9 mouse cellular contexts compared by ENCODE assay signal in the genomic region with DNA sequence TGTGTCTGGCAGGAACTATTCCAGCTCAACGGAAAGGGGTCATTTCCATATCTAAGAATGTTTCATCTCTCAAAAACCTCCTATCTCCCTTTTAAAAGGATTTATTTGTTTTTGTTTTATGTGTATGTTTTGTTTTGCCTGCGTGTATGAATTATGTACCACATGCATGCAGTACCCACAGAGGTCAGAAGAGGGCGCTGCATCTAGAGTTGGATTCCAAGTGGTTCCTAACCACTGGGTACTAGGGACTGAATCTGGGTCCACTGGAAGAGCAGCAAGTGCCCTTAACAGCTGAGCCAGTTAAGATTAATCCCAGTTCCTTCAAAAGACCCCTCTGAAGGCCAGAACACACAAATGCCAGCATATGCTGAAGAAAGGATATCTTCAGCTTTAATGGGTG. TPM values are rescaled to one million over a fixed set of nuclear protein-coding genes. Genes with fewer than 3 reads are reported as not detected.
A peak's percentile ranks its signal among the peaks of the same experiment; 100 is the strongest.
DNase-seq lines count a peak whose midpoint lies in the region; ATAC-seq and TF ChIP-seq lines count a peak whose summit lies in the region.
"Had no signal": no experiment of that assay in that cellular context is flagged by ENCODE, and none has a peak within 500 bp of the region (broad histone marks: within the 10 kb centered on the region; RNA-seq: fewer than 3 reads in every experiment).

No protein-coding gene starts in this region.

- H3K27ac ChIP-seq in hindbrain, embryonic 11.5 days (ENCODE audit: low read depth, low read length) = no peak overlapping the region
- no peak overlapping the region for H3K27ac ChIP-seq in hindbrain, embryonic 14.5 days
- no peak overlapping the region for H3K27ac ChIP-seq in midbrain, postnatal 0 days (ENCODE audit: low read depth, low read length)
- H3K27ac ChIP-seq in midbrain, embryonic 15.5 days = no peak overlapping the region
- H3K27ac ChIP-seq in small intestine, adult 2 months (ENCODE audit: insufficient read depth, low read depth, low read length) = no peak overlapping the region
- H3K27ac ChIP-seq in hindbrain, embryonic 13.5 days = no peak overlapping the region
- H3K27ac ChIP-seq: heart, embryonic 10.5 days had no signal

- no peak overlapping the region for H3K4me2 ChIP-seq in hindbrain, embryonic 11.5 days (replicated peaks; ENCODE audit: low read depth, low read length)
- no peak overlapping the region for H3K4me2 ChIP-seq in hindbrain, embryonic 14.5 days (replicated peaks)
- H3K4me2 ChIP-seq in midbrain, postnatal 0 days (ENCODE audit: low read depth, low read length, poor library complexity, severe bottlenecking) = no peak overlapping the region
- H3K4me2 ChIP-seq in midbrain, embryonic 15.5 days = no peak overlapping the region
- no peak overlapping the region for H3K4me2 ChIP-seq in hindbrain, embryonic 13.5 days

- DNase-seq in hindbrain, embryonic 11.5 days (ENCODE audit: low spot score) = peak; percentile 17
- no peak for DNase-seq in hindbrain, embryonic 14.5 days (ENCODE audit: low spot score)
- no peak for DNase-seq in midbrain, postnatal 0 days (ENCODE audit: low spot score)
- DNase-seq in G1E (ENCODE audit: low spot score) = no peak
- DNase-seq: kidney, adult 18-20 months had no signal

- H3K9me3 ChIP-seq in hindbrain, embryonic 11.5 days (ENCODE audit: control insufficient read depth, low read length) = no peaks in the 10 kb centered on the region
- H3K9me3 ChIP-seq in hindbrain, embryonic 14.5 days (ENCODE audit: control insufficient read depth, low read length) = no peaks in the 10 kb centered on the region
- no peaks in the 10 kb centered on the region for H3K9me3 ChIP-seq in midbrain, postnatal 0 days (ENCODE audit: low read length)
- no peaks in the 10 kb centered on the region for H3K9me3 ChIP-seq in midbrain, embryonic 15.5 days
- no peaks in the 10 kb centered on the region for H3K9me3 ChIP-seq in G1E (replicated peaks)
- H3K9me3 ChIP-seq in hindbrain, embryonic 13.5 days = no peaks in the 10 kb centered on the region
- H3K9me3 ChIP-seq: heart, embryonic 10.5 days had no signal

- H3K27me3 ChIP-seq in hindbrain, embryonic 11.5 days (ENCODE audit: control insufficient read depth, insufficient read depth, low read length) = no peaks in the 10 kb centered on the region
- H3K27me3 ChIP-seq in hindbrain, embryonic 14.5 days (ENCODE audit: control insufficient read depth, insufficient read depth, low read length) = no peaks in the 10 kb centered on the region
- no peaks in the 10 kb centered on the region for H3K27me3 ChIP-seq in midbrain, postnatal 0 days (ENCODE audit: insufficient read depth, low read length)
- H3K27me3 ChIP-seq in midbrain, embryonic 15.5 days (replicated peaks) = no peaks in the 10 kb centered on the region
- no peaks in the 10 kb centered on the region for H3K27me3 ChIP-seq in G1E (ENCODE audit: insufficient read depth, low read length)
- no peaks in the 10 kb centered on the region for H3K27me3 ChIP-seq in small intestine, adult 2 months (ENCODE audit: control insufficient read depth, insufficient read depth, low read length)
- no peaks in the 10 kb centered on the region for H3K27me3 ChIP-seq in hindbrain, embryonic 13.5 days

- 78% methylated on average over 3 of the region's 3 CpGs for WGBS in hindbrain, embryonic 11.5 days
- 85% methylated on average over 3 of the region's 3 CpGs for WGBS in hindbrain, embryonic 14.5 days
- WGBS in midbrain, postnatal 0 days = 86% methylated on average over 3 of the region's 3 CpGs
- WGBS in midbrain, embryonic 15.5 days = 83% methylated on average over 3 of the region's 3 CpGs
- 87% methylated on average over 3 of the region's 3 CpGs for WGBS in small intestine, adult 2 months
- WGBS in hindbrain, embryonic 13.5 days = 92% methylated on average over 3 of the region's 3 CpGs

- no peaks in the 10 kb centered on the region for H3K4me1 ChIP-seq in hindbrain, embryonic 11.5 days (replicated peaks; ENCODE audit: control insufficient read depth, insufficient read depth, low read length)
- no peaks in the 10 kb centered on the region for H3K4me1 ChIP-seq in hindbrain, embryonic 14.5 days (replicated peaks; ENCODE audit: control insufficient read depth, insufficient read depth, low read length)
- no peaks in the 10 kb centered on the region for H3K4me1 ChIP-seq in midbrain, postnatal 0 days (ENCODE audit: insufficient read depth, low read length)
- no peaks in the 10 kb centered on the region for H3K4me1 ChIP-seq in midbrain, embryonic 15.5 days
- no peaks in the 10 kb centered on the region for H3K4me1 ChIP-seq in G1E (ENCODE audit: insufficient read depth, low read depth, low read length)
- no peaks in the 10 kb centered on the region for H3K4me1 ChIP-seq in small intestine, adult 2 months (ENCODE audit: control insufficient read depth, insufficient read depth, insufficient read length, low read length)
- H3K4me1 ChIP-seq in hindbrain, embryonic 13.5 days (replicated peaks) = no peaks in the 10 kb centered on the region
- H3K4me1 ChIP-seq: heart, embryonic 10.5 days had no signal

- no peak for TF ChIP-seq POLR2A in small intestine, adult 2 months (IDR thresholded peaks at IDR 0.05; ENCODE audit: low read depth, low read length)

- no peak overlapping the region for H3K9ac ChIP-seq in hindbrain, embryonic 11.5 days (ENCODE audit: low read depth, low read length)
- no peak overlapping the region for H3K9ac ChIP-seq in hindbrain, embryonic 14.5 days
- H3K9ac ChIP-seq in midbrain, postnatal 0 days (replicated peaks; ENCODE audit: low read length, poor library complexity, severe bottlenecking) = no peak overlapping the region
- no peak overlapping the region for H3K9ac ChIP-seq in midbrain, embryonic 15.5 days
- H3K9ac ChIP-seq in hindbrain, embryonic 13.5 days = no peak overlapping the region

- ATAC-seq in hindbrain, embryonic 11.5 days (ENCODE audit: low FRiP score) = no peak
- no peak for ATAC-seq in hindbrain, embryonic 14.5 days (ENCODE audit: low FRiP score)
- no peak for ATAC-seq in midbrain, postnatal 0 days (ENCODE audit: low FRiP score)
- ATAC-seq in midbrain, embryonic 15.5 days (replicated peaks) = no peak
- no peak for ATAC-seq in G1E (ENCODE audit: extremely low read depth, insufficient number of reproducible peaks, low FRiP score, poor library complexity, severe bottlenecking)
- no peak for ATAC-seq in hindbrain, embryonic 13.5 days (ENCODE audit: low FRiP score)

- TF ChIP-seq CTCF in midbrain, postnatal 0 days (IDR thresholded peaks at IDR 0.05) = peak; percentile 61
- peak; percentile 70 for TF ChIP-seq CTCF in G1E (IDR thresholded peaks at IDR 0.05; ENCODE audit: low read depth, low read length)
- peak; percentile 53; the same call in 1 of the 2 replicates for TF ChIP-seq CTCF in small intestine, adult 2 months (IDR thresholded peaks at IDR 0.05; ENCODE audit: extremely low read depth, insufficient read length, insufficient replicate concordance, low read depth, low read length)

- no peak overlapping the region for H3K4me3 ChIP-seq in hindbrain, embryonic 11.5 days (ENCODE audit: low read depth, low read length)
- no peak overlapping the region for H3K4me3 ChIP-seq in hindbrain, embryonic 14.5 days (replicated peaks; ENCODE audit: low read length)
- H3K4me3 ChIP-seq in midbrain, postnatal 0 days (ENCODE audit: low read depth, low read length) = no peak overlapping the region
- H3K4me3 ChIP-seq in midbrain, embryonic 15.5 days = no peak overlapping the region
- no peak overlapping the region for H3K4me3 ChIP-seq in G1E (ENCODE audit: low read depth, low read length)
- no peak overlapping the region for H3K4me3 ChIP-seq in small intestine, adult 2 months (ENCODE audit: low read depth, low read length)
- H3K4me3 ChIP-seq in hindbrain, embryonic 13.5 days = no peak overlapping the region
- H3K4me3 ChIP-seq: heart, embryonic 10.5 days had no signal

- H3K36me3 ChIP-seq in hindbrain, embryonic 11.5 days (ENCODE audit: control insufficient read depth, insufficient read depth, low read length) = no peaks in the 10 kb centered on the region
- no peaks in the 10 kb centered on the region for H3K36me3 ChIP-seq in hindbrain, embryonic 14.5 days (replicated peaks; ENCODE audit: control insufficient read depth, insufficient read depth)
- no peaks in the 10 kb centered on the region for H3K36me3 ChIP-seq in midbrain, postnatal 0 days (ENCODE audit: insufficient read depth, low read length)
- H3K36me3 ChIP-seq in midbrain, embryonic 15.5 days (replicated peaks) = no peaks in the 10 kb centered on the region
- H3K36me3 ChIP-seq in G1E (replicated peaks) = no peaks in the 10 kb centered on the region
- 0 out of 2 replicates have a peak, but pooled peaks cover 3% of the 10 kb centered on the region for H3K36me3 ChIP-seq in small intestine, adult 2 months (ENCODE audit: control insufficient read depth, insufficient read depth, low read length)
- no peaks in the 10 kb centered on the region for H3K36me3 ChIP-seq in hindbrain, embryonic 13.5 days
- H3K36me3 ChIP-seq: heart, embryonic 10.5 days had no signal

RNA-seq across cellular contexts. Expression of a gene that starts 24.1 kb away (rescaled TPM):
- 0.12 TPM in 1 of 2 replicates, not detected in the other for polyA plus RNA-seq in hindbrain, embryonic 11.5 days (2014; fragmentation: Nextera tagmentation; extraction: Ambion mirVana)
- polyA plus RNA-seq in hindbrain, embryonic 14.5 days (2014; fragmentation: Nextera tagmentation; extraction: Ambion mirVana) = 0.60 and 1.2 TPM in 2 replicates
- total RNA-seq in midbrain, postnatal 0 days (2014; rRNA removed) = 1.5 TPM in 2 replicates
- polyA plus RNA-seq in midbrain, postnatal 0 days (2015; fragmentation: Nextera tagmentation; extraction: Ambion mirVana) = 1.1 and 1.2 TPM in 2 replicates
- polyA plus RNA-seq in midbrain, embryonic 15.5 days (2015; fragmentation: Nextera tagmentation; extraction: Ambion mirVana) = 0.56 and 0.65 TPM in 2 replicates
- total RNA-seq in G1E (2014; fragmentation: Nextera tagmentation) (not detected in 2 replicates), G1E (2017) (0.05 and 0.06 TPM in 2 replicates)
- polyA plus RNA-seq in G1E (2012) = not detected in 2 replicates
- polyA plus RNA-seq in small intestine, adult 2 months (2012; rRNA removed) = 16.1 and 77.6 TPM in 2 replicates
- polyA plus RNA-seq in hindbrain, embryonic 13.5 days (2015; fragmentation: Nextera tagmentation; extraction: Ambion mirVana) = 0.40 and 0.70 TPM in 2 replicates
